Mouse (Mus musculus) erythroblast, embryonic 14.5 days (primary cell): ENCODE results near the gene Poc1a.

Experiments
- GATA1 ChIP-seq: IDR thresholded peaks from 2 replicates; pipeline ENCODE4 v1.6.1; 2012; ENCODE audit warnings: low read length, inconsistent platforms, mixed read lengths
- TAL1 ChIP-seq: IDR thresholded peaks from 3 replicates; pipeline ENCODE4 v1.6.1; 2012; ENCODE audit warnings: low read length, inconsistent platforms, mixed read lengths

- TF ChIP-seq TAL1 = no peak
- TF ChIP-seq GATA1 = no peak
Observed at GRCm38 (mm10) chr9:106274652-106275180, 6.1 kb upstream of the Poc1a start.
